Mouse (Mus musculus) thymus, postnatal 25 days (tissue): ENCODE measurements around the gene St8sia1.

Source experiments
- DNase-seq: peaks from one replicate; pipeline ENCODE4 v3.0.0; 2022

Gene St8sia1

GRCm38 (mm10) chr6:142858937-142859336, 105.3 kb downstream of the St8sia1 start:
- peak; percentile 55 for DNase-seq

- no peak for DNase-seq
Observed at GRCm38 (mm10) chr6:142856258-142856874, 107.9 kb downstream of the St8sia1 start.

- no peak for DNase-seq
Observed at GRCm38 (mm10) chr6:142855761-142856160, 108.5 kb downstream of the St8sia1 start.

- DNase-seq, result no peak
Observed at GRCm38 (mm10) chr6:142852419-142853377, 111.6 kb downstream of the St8sia1 start.

- DNase-seq, result no peak
Observed at GRCm38 (mm10) chr6:142850436-142850835, 113.8 kb downstream of the St8sia1 start.

- no peak for DNase-seq
Observed at GRCm38 (mm10) chr6:142849326-142849725, 114.9 kb downstream of the St8sia1 start.

- peak; percentile 39 for DNase-seq
Observed at GRCm38 (mm10) chr6:142847914-142848674, 116.2 kb downstream of the St8sia1 start.

GRCm38 (mm10) chr6:142846855-142847254, 117.4 kb downstream of the St8sia1 start:
- no peak for DNase-seq

- DNase-seq, result no peak
Observed at GRCm38 (mm10) chr6:142845066-142845465, 119.2 kb downstream of the St8sia1 start.

- DNase-seq, result no peak
Observed at GRCm38 (mm10) chr6:142844061-142844460, 120.2 kb downstream of the St8sia1 start.

- DNase-seq, result no peak
Observed at GRCm38 (mm10) chr6:142838501-142838900, 125.8 kb downstream of the St8sia1 start.

- DNase-seq, result no peak
Observed at GRCm38 (mm10) chr6:142837326-142837725, 126.9 kb downstream of the St8sia1 start.

- DNase-seq, result no peak
Observed at GRCm38 (mm10) chr6:142835726-142836125, 128.5 kb downstream of the St8sia1 start.

GRCm38 (mm10) chr6:142834911-142835310, 129.3 kb downstream of the St8sia1 start:
- no peak for DNase-seq

- no peak for DNase-seq
Observed at GRCm38 (mm10) chr6:142831706-142832105, 132.5 kb downstream of the St8sia1 start.

- DNase-seq, result peak; percentile 70
Observed at GRCm38 (mm10) chr6:142831243-142831642, 133.0 kb downstream of the St8sia1 start.

GRCm38 (mm10) chr6:142830221-142830620, 134.0 kb downstream of the St8sia1 start:
- DNase-seq, result no peak

GRCm38 (mm10) chr6:142825449-142825848, 138.8 kb downstream of the St8sia1 start:
- no peak for DNase-seq

GRCm38 (mm10) chr6:142823008-142823787, 141.1 kb downstream of the St8sia1 start:
- DNase-seq, result no peak

GRCm38 (mm10) chr6:142818306-142818705, 145.9 kb downstream of the St8sia1 start:
- DNase-seq, result no peak

GRCm38 (mm10) chr6:142815513-142815912, 148.7 kb downstream of the St8sia1 start:
- no peak for DNase-seq

GRCm38 (mm10) chr6:142814495-142814921, 149.7 kb downstream of the St8sia1 start:
- peak; percentile 86 for DNase-seq
